12 mouse cellular contexts compared by ENCODE assay signal in the genomic region with DNA sequence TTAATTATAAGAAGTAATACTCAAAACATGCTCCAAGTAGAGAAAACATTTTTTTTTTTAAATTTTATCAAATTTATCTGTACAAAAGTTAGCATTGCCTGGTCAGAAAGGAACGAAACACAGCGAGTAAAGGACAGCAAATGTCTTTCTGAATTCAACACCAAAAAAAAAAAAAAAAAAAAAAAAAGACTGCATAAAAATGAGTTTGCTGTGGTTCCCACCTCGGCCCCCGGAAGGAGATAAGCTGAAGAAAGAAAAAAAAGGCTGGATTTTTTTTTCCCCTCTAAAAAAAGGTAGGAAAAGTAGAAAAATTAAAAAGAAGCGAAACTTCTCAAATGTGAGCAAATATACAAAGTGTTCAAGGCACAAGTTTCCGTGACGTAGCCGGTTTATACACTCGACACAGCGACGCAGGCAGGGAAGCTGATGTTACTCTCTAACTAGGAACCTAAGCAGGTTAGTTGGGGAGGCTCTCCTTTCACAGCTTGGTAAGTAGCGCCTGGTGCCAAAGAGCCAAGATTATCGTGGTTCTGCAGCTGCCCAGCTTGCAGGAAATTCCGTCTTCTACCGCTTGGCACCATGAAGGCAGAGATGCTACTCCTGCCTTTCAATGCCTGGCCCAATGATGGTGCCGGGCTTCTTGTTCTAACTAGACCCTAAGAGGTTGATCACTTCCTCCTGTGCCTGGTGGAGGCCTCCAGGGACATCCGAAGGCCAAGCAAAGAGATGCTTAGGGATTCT. TPM values are rescaled to one million over a fixed set of nuclear protein-coding genes. Genes with fewer than 3 reads are reported as not detected.
DNase-seq lines count a peak whose midpoint lies in the region; ATAC-seq and TF ChIP-seq lines count a peak whose summit lies in the region.
"Had no signal": no experiment of that assay in that cellular context is flagged by ENCODE, and none has a peak within 500 bp of the region (broad histone marks: within the 10 kb centered on the region; RNA-seq: fewer than 3 reads in every experiment).

No protein-coding gene starts in this region.

- H3K9me3 ChIP-seq in embryonic facial prominence, embryonic 14.5 days (ENCODE audit: control insufficient read depth, low read length), result no peaks in the 10 kb centered on the region
- H3K9me3 ChIP-seq in hindbrain, embryonic 16.5 days (ENCODE audit: control insufficient read depth, low read length), result no peaks in the 10 kb centered on the region

- DNase-seq in left cerebral cortex, postnatal 4 days, result peak; percentile 28
- DNase-seq in left cerebral cortex, adult 8-10 months (ENCODE audit: low spot score in 2 of 2), result no peak
- DNase-seq in embryonic facial prominence, embryonic 14.5 days (ENCODE audit: low spot score), result no peak
- DNase-seq in heart, postnatal 10 days, result no peak
- no peak for DNase-seq in urinary bladder, postnatal 14 days (ENCODE audit: low spot score)
- DNase-seq: gastrocnemius, adult 2 months; kidney, adult 11 months; spleen, adult 18-20 months had no signal

- ATAC-seq in embryonic facial prominence, embryonic 14.5 days (ENCODE audit: low read depth), result no peak
- ATAC-seq in hindbrain, embryonic 16.5 days, result no peak
- ATAC-seq: lung, postnatal 0 days had no signal

- peaks cover 21% of the 10 kb centered on the region for H3K4me1 ChIP-seq in embryonic facial prominence, embryonic 14.5 days (ENCODE audit: control insufficient read depth, insufficient read depth, low read length)
- peaks cover 19% of the 10 kb centered on the region for H3K4me1 ChIP-seq in hindbrain, embryonic 16.5 days (ENCODE audit: control insufficient read depth, insufficient read depth, low read depth, low read length)

- 68% methylated on average over 17 of the region's 17 CpGs for WGBS in embryonic facial prominence, embryonic 14.5 days
- WGBS in hindbrain, embryonic 16.5 days, result 69% methylated on average over 17 of the region's 17 CpGs

- no peak overlapping the region for H3K27ac ChIP-seq in embryonic facial prominence, embryonic 14.5 days (replicated peaks; ENCODE audit: low read depth, low read length)
- H3K27ac ChIP-seq in hindbrain, embryonic 16.5 days (ENCODE audit: low read depth, low read length), result peak overlapping the region; percentile 76
- H3K27ac ChIP-seq: gastrocnemius, adult 2 months had no signal

- TF ChIP-seq POLR2A in myocyte (IDR thresholded peaks at IDR 0.05; ENCODE audit: insufficient read length, low read depth), result no peak

- H3K9ac ChIP-seq in embryonic facial prominence, embryonic 14.5 days (ENCODE audit: low read depth, low read length), result no peak overlapping the region
- H3K9ac ChIP-seq in hindbrain, embryonic 16.5 days (ENCODE audit: low read depth, low read length), result 0 out of 2 replicates have a peak overlapping the region, but pooled peaks have one; percentile 2

- peaks cover 19% of the 10 kb centered on the region for H3K27me3 ChIP-seq in embryonic facial prominence, embryonic 14.5 days (replicated peaks; ENCODE audit: control insufficient read depth, insufficient read depth, low read length)
- peaks cover 8% of the 10 kb centered on the region for H3K27me3 ChIP-seq in hindbrain, embryonic 16.5 days (replicated peaks; ENCODE audit: control insufficient read depth, insufficient read depth, low read length)
- peaks cover 5% of the 10 kb centered on the region for H3K27me3 ChIP-seq in myocyte (ENCODE audit: control insufficient read depth, insufficient read depth, insufficient read length)

- no peak overlapping the region for H3ac ChIP-seq in myocyte (ENCODE audit: control insufficient read depth, insufficient read length)

- intact Hi-C loops in left cerebral cortex, postnatal 4 days (cut with DNase I), result loop anchor here (2.0 kb wide), 1 partner anchor 133 kb away; no protein-coding TSS in a partner anchor
- intact Hi-C loops in heart, postnatal 10 days (cut with DNase I), result no loop called here

- H3K36me3 ChIP-seq in embryonic facial prominence, embryonic 14.5 days (ENCODE audit: control insufficient read depth, insufficient read depth, low read length), result 0 out of 2 replicates have a peak, but pooled peaks cover 6% of the 10 kb centered on the region
- H3K36me3 ChIP-seq in hindbrain, embryonic 16.5 days (ENCODE audit: control insufficient read depth, insufficient read depth, low read length), result no peaks in the 10 kb centered on the region
- H3K36me3 ChIP-seq in myocyte (ENCODE audit: control insufficient read depth, insufficient read depth), result no peaks in the 10 kb centered on the region

- H3K79me2 ChIP-seq in myocyte (ENCODE audit: control insufficient read depth, insufficient read depth), result no peaks in the 10 kb centered on the region

- H3K4me3 ChIP-seq in embryonic facial prominence, embryonic 14.5 days (ENCODE audit: low read depth, low read length), result no peak overlapping the region
- H3K4me3 ChIP-seq in hindbrain, embryonic 16.5 days (ENCODE audit: low read length), result peak overlapping the region; percentile 18
- no peak overlapping the region for H3K4me3 ChIP-seq in myocyte
- H3K4me3 ChIP-seq: gastrocnemius, adult 2 months had no signal

- H3K4me2 ChIP-seq in embryonic facial prominence, embryonic 14.5 days (ENCODE audit: low read depth, low read length), result peak overlapping the region; percentile 28; the same call in 1 of the 2 replicates
- peak overlapping the region; percentile 43 for H3K4me2 ChIP-seq in hindbrain, embryonic 16.5 days (ENCODE audit: low read length)
- peak overlapping the region; percentile 4 for H3K4me2 ChIP-seq in myocyte (ENCODE audit: low read depth)

TF ChIP-seq in myocyte, 11 proteins besides CTCF, POLR2A, EP300 and RAD21:
- TF ChIP-seq CEBPB (IDR thresholded peaks at IDR 0.05; ENCODE audit: insufficient read depth, poor library complexity, severe bottlenecking) (no peak), E2F4 (IDR thresholded peaks at IDR 0.05; ENCODE audit: insufficient read depth) (no peak), TCF3 (IDR thresholded peaks at IDR 0.05; ENCODE audit: insufficient read length, low read depth) (no peak)

RNA-seq across cellular contexts. Expression of gene Sox8, which starts 4.5 kb away (rescaled TPM):
- total RNA-seq in left cerebral cortex, postnatal 4 days (2021), result 10 to 100 TPM; 29.9 to 38.1 TPM
- 10 to 100 TPM; 49.8 to 68.7 (median 54.9) TPM for total RNA-seq in left cerebral cortex, adult 8-10 months (2022)
- polyA plus RNA-seq in embryonic facial prominence, embryonic 14.5 days (2014; fragmentation: Nextera tagmentation; extraction: Ambion mirVana), result 15.8 and 18.0 TPM in 2 replicates
- 24.2 and 25.1 TPM in 2 replicates for polyA plus RNA-seq in hindbrain, embryonic 16.5 days (2015; fragmentation: Nextera tagmentation; extraction: Ambion mirVana)
- polyA plus RNA-seq in myocyte (2012; fragmentation: generic; extraction: Trizol), result 14.3 TPM
- under 1 TPM; 0.72 to 0.93 TPM for total RNA-seq in heart, postnatal 10 days (2021)
- total RNA-seq: liver, adult 2 months had no signal
- polyA plus RNA-seq: liver, adult 2 months had no signal

RNA-seq across cellular contexts. Expression of gene Lmf1, which starts 12.9 kb away (rescaled TPM):
- 10 to 100 TPM; 19.4 to 21.5 TPM for total RNA-seq in left cerebral cortex, postnatal 4 days (2021)
- total RNA-seq in left cerebral cortex, adult 8-10 months (2022), result 10 to 100 TPM; 22.0 to 26.3 (median 24.6) TPM
- 27.3 and 30.1 TPM in 2 replicates for polyA plus RNA-seq in embryonic facial prominence, embryonic 14.5 days (2014; fragmentation: Nextera tagmentation; extraction: Ambion mirVana)
- 27.7 and 28.2 TPM in 2 replicates for polyA plus RNA-seq in hindbrain, embryonic 16.5 days (2015; fragmentation: Nextera tagmentation; extraction: Ambion mirVana)
- polyA plus RNA-seq in myocyte (2012; fragmentation: generic; extraction: Trizol), result 36.3 TPM
- total RNA-seq in heart, postnatal 10 days (2021), result 10 to 100 TPM; 25.4 to 27.0 TPM

Comparison
In these comparisons a context has a peak if more than half of its experiments do, and no peak if none do; other contexts are left out.
1. RNA of gene Sox8, which starts 4.5 kb away (total RNA-seq): 49.8 to 68.7 TPM in left cerebral cortex, adult 8-10 months and 29.9 to 38.1 TPM in left cerebral cortex, postnatal 4 days; 0.72 to 0.93 TPM in heart, postnatal 10 days; every median in the first group is over 10 times any median in the second.
2. Peak in every context shown above with its lines, with median percentiles within 50 percentile points of each other: H3K4me2 ChIP-seq.